Mouse (Mus musculus) induced T-regulatory cell, adult 2 months (primary cell): ENCODE measurements around the gene Reln.

Experiments
- DNase-seq: peaks from one replicate; pipeline ENCODE4 v3.0.0-alpha.2; 2012; ENCODE audit warnings: low read depth

Reln gene

GRCm38 (mm10) chr5:22208311-22209021, 136.0 kb downstream of the Reln start:
- no peak for DNase-seq

GRCm38 (mm10) chr5:22197926-22198325, 146.6 kb downstream of the Reln start:
- no peak for DNase-seq

DNA sequence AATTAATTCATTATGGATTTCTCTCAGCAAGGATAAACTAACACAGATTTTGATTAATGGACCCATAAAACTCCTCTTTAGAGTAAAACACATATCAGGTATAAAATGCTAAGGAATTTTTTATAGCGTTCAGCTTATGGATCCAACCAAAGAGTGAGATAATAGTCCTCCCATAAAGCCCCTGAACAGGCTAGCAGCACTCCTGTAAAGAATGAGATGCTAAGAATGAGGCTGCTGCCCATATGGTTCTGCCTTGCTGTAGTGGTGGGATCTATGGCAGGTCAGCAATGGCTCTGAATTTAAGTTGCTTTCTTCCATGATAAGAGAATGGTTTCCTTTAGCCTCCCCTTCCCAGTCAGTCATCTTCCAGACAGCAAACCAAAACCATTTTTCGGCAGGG, 147.6 kb downstream of the Reln start:
- no peak for DNase-seq

GRCm38 (mm10) chr5:22196476-22196875, 148.0 kb downstream of the Reln start:
- DNase-seq, result no peak

DNA sequence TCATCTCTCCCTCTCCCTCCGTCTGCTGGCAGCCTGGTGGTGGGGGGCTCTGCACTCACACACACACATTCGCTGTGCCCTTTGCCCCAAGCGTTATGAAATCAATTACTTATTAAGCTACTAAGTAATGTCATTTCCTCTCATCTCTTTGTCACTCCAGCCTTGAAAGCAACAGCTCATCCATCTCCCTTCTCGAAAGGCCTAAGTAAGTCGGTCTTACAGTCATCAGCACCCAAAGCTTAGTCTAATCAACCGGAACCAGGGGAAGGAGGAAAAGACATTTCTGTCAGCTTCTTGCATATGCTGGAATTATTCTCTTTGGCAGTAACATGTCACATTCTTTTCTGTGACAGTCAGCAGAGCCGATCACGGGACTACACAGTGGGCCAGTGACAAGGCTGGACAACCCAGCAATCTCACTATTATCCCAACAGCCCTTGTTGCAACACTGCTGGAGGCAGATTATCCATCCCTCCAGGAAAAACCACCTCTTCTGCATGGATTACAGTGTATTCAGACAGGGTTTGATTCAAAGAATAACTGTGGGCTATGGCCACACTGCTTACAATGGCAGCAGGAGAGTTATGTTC, 149.1 kb downstream of the Reln start:
- DNase-seq, result no peak

DNA sequence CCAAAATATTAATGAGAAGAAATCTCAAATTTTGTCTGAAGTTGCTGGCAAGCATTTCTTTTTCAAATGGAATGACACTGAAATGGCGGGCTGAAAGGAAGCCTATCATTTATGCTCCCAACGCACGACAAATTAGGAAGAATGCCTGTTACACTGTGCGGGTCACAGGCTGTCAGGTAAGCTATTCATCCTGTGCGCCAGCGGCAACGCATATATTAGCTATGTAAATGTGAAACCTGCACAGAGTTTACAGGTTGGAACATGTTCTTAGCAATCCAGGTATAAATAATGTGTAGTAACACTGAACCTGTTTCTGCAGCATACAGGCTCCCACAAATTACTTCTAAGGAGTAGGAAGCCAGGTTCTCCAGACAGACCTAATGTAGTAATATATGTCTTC, 152.7 kb downstream of the Reln start:
- no peak for DNase-seq

- no peak for DNase-seq
Measured at GRCm38 (mm10) chr5:22190333-22190732, 154.2 kb downstream of the Reln start.

- DNase-seq, result no peak
Measured at GRCm38 (mm10) chr5:22187599-22187998, 156.9 kb downstream of the Reln start.

DNA sequence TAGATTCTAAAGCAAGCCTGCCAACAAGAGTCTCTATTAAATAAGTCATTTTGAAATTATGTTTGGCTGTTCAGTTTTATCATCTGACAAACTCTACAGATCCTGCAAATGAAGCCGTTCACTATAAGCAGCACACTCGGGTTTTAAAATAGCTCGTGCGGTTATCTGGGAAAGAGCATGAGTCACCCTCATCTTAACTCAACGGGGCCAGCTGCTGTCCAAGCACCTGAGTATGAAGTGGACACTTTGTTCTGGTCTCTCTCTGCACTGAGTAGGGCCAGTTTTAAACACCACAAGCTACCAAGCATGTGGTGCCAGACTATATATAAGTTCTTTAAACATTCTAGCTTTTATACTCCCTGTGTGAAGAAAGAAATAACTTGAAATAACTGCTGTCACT, 168.0 kb downstream of the Reln start:
- no peak for DNase-seq

GRCm38 (mm10) chr5:22171336-22171735, 173.2 kb downstream of the Reln start:
- no peak for DNase-seq

- DNase-seq, result no peak
Measured at GRCm38 (mm10) chr5:22164060-22164934, 180.2 kb downstream of the Reln start.

DNA sequence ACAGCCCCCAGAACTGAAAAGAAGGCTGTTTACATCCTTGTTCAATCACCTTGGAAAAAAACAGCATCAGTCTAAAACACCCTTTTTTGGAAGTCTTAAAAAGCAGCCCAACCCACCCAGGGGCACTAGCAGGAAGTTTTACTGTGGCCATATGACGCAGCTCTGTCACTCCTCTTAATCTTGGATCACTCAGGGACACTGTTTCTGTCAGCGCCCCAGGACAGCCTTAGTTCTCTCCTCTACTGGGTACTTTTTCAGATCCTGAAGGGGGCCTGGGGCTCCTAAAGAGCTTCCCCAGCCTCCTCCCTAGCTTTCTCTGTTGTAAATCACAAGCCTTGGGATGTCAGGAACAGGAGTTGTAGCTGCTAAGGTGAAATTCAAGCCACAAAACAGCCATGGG, 183.6 kb downstream of the Reln start:
- no peak for DNase-seq

DNA sequence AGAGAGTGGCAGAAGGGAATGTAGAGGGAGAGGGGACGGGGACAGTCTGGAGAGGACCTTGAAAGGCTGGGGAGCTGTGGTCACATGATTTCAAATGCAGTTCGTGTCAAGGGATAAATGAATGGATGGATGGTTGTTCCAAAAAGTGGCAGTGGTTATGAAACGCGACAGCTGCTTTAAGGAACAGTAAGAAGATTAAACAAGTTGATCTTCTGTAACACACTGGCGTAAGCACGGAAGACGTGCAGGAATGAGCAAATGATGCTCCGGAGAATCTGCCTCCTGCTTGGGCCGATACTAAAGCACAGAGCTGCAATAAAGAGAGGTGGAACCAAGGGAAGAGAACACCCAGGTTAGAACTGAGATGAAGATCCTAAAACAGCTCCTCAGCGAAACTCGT, 185.7 kb downstream of the Reln start:
- no peak for DNase-seq

GRCm38 (mm10) chr5:22153601-22154000, 190.9 kb downstream of the Reln start:
- no peak for DNase-seq

DNA sequence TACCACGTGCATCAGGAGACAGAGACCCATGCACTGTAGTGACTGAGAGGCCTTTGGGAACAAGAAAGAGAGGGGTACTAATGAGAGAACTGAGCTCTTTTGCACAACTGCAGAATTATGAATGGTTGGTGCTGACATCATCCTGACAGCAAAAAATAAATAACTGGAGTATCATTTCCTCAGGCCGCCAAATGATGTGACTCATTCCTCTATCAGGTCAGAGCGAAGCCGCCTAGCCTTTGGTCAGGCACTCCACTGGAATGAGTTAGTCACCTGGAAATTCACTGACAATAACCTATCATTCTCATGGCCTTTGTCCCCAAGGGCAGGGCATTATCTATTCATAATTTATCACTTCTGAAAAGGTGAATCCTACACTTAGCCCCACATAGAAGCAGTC, 202.7 kb downstream of the Reln start:
- DNase-seq, result no peak

GRCm38 (mm10) chr5:22139015-22139414, 205.5 kb downstream of the Reln start:
- no peak for DNase-seq

GRCm38 (mm10) chr5:22134402-22134801, 210.1 kb downstream of the Reln start:
- no peak for DNase-seq

DNA sequence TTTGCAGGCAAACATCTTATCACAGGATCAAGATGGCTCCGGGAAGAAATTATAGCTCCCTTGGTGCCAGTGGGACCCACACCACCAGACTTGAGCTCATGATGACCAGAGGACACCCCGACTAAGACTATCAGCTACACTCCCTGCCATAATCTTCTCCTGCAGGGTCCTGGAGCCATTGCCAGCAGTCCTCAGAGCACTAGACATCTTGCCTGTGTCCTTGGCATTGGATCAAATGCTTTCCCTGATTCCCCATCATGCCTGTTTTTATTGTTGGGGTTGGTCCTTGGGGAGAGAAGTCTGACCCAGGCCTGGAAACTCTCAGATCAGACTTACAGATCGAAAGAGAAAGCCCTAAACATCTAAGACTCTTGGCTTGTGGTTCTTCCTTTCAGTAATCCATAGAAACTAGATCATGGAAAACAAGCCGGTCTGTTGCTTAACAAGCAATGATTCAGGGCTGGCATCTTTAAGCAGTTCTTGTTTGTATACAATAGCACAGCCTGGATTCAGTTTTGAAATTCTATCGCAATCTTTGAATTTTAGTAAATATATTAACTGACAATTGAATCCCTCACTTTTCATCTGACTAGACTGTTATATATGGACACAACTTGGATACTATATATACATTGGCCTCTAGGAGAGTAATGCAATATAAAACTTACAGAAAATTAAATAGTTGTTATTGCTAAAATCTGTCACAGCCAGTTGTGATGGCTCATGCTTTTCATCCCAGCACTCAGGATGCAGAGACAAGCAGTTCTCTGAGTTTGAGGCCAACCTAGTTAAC, 212.6 kb downstream of the Reln start:
- no peak for DNase-seq

GRCm38 (mm10) chr5:22127583-22127982, 216.9 kb downstream of the Reln start:
- no peak for DNase-seq

- DNase-seq, result no peak
Measured at GRCm38 (mm10) chr5:22119296-22119695, 225.2 kb downstream of the Reln start.

GRCm38 (mm10) chr5:22118456-22118855, 226.0 kb downstream of the Reln start:
- DNase-seq, result no peak

GRCm38 (mm10) chr5:22116922-22117321, 227.6 kb downstream of the Reln start:
- no peak for DNase-seq
